Mouse (Mus musculus) megakaryocyte-erythroid progenitor cell, adult 5-6 weeks (primary cell): ENCODE results near the gene Clec2e. TPM values are rescaled to one million over a fixed set of nuclear protein-coding genes. Genes with fewer than 3 reads are reported as not detected.
"Not testable (repeated sequence)": the region's sequence is repeated elsewhere in the genome, so short reads cannot be mapped to it uniquely, and the experiment has no call there.

ENCODE experiments used
- ATAC-seq: replicated peaks from 2 replicates; pipeline ENCODE4 v1.8.0; 2016; ENCODE audit warnings: mild to moderate bottlenecking, inconsistent platforms; ENCODE audit not compliant: severe bottlenecking, poor library complexity, low FRiP score, low TSS enrichment
- total RNA-seq, 2 experiments: library from RNA; stranded (forward) in 1 of 2; stranded (reverse) in 1 of 2; fragments of 200-1000, 215-1000 nt in 1 of 2; fragments of >200 nt in 1 of 2; fragmentation: Nextera tagmentation in 1 of 2; gene quantifications; 2 replicates each; pipeline ENCODE4 v1.2.3; 2014 to 2017

The Clec2e gene
- total RNA-seq (2014; fragmentation: Nextera tagmentation) (not detected in 2 replicates), total RNA-seq (2017) (not detected in 2 replicates)

- ATAC-seq = not testable (repeated sequence)
These were observed at the start of gene Clec2e for GRCm38 (mm10) chr6:129100794-129101193. Gene Clec2e, minus strand, starts transcription at chr6:129100913.

GRCm38 (mm10) chr6:129146812-129147211 lies 46.1 kb upstream of the Clec2e start:
- no peak for ATAC-seq

- no peak for ATAC-seq
These were observed 32.1 kb upstream of the Clec2e start for GRCm38 (mm10) chr6:129132604-129133341.

DNA sequence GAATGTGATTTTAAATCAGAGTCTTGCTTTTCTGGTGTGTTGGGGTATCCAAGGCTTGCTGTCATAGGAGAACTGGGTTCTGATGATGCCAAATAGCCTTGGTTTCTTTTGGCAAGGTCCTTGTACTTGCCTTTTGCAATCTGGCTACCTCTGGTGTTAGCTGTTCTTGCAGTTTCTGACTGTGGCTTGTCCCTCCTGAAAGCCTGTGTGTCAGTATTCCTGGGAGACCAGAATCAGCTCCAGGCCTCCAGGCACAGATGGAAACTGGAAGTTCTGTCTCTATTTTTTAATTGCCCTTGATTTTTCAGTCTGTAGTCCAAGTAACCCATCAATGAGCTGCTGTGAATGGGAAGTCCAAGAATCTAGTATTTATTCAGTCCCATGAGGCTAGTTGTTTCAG lies 26.1 kb upstream of the Clec2e start:
- ATAC-seq = no peak

DNA sequence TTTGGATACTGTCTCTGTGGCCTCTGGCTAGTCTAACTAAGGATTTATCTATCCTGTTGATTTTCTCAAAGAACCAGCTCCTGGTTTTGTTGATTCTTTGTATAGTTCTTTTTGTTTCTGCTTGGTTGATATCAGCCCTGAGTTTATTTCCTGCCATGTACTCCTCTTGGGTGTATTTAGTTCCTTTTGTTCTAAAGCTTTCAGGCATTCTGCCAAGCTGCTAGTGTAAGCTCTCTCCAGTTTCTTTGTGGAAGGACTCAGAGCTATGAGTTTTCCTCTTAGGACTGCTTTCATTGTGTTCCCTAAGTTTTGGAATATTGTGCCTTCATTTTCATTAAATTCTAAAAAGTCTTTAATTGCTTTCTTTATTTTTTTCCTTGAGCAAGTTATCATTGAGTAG lies 23.8 kb upstream of the Clec2e start:
- ATAC-seq = not testable (repeated sequence)

DNA sequence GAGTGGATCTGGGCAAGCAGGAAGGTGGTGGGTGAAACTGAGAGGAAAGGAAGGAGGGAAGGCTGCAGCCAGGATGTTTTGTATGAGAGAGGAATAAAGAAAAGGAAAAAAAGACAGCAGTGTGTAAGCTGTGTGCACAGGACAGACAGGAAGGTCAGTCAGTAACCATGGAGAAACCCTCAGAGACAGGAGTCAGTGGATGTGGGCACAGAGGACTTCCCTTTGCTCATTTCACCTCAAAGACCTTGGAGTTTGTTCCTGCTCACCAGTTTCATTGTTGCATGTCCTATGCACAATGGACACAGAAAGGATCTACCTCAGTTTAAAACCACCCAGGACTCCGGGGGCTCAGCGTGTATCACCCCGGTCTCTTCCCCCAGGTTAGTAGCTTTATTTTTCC lies 15.5 kb upstream of the Clec2e start:
- no peak for ATAC-seq

DNA sequence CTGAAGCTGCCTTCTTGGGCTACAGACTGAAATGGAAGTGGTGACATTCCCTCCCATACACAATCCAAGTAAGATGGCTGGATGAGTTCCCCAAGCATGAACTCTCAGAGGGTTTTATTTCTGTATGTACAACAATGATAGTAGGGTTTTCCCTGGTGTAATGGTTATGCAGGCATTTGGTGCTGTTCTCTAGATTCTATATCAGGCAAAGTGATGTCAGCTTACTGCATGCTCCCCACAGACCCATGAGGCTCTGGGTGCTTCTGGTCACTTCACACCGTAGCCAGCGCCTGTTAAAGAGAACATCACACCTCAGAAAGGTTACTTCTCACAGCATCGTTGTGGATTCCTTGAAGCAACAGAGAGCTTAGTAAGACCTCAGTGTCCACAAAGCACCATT lies 13.5 kb upstream of the Clec2e start:
- ATAC-seq = not testable (repeated sequence)

GRCm38 (mm10) chr6:129113769-129114168 lies 13.1 kb upstream of the Clec2e start:
- no peak for ATAC-seq

- no peak for ATAC-seq
These were observed 12.4 kb upstream of the Clec2e start for GRCm38 (mm10) chr6:129113030-129113673.

- no peak for ATAC-seq
These were observed 11.8 kb upstream of the Clec2e start for GRCm38 (mm10) chr6:129112526-129112925.

- ATAC-seq = no peak
These were observed 7.2 kb upstream of the Clec2e start for GRCm38 (mm10) chr6:129107916-129108315.

DNA sequence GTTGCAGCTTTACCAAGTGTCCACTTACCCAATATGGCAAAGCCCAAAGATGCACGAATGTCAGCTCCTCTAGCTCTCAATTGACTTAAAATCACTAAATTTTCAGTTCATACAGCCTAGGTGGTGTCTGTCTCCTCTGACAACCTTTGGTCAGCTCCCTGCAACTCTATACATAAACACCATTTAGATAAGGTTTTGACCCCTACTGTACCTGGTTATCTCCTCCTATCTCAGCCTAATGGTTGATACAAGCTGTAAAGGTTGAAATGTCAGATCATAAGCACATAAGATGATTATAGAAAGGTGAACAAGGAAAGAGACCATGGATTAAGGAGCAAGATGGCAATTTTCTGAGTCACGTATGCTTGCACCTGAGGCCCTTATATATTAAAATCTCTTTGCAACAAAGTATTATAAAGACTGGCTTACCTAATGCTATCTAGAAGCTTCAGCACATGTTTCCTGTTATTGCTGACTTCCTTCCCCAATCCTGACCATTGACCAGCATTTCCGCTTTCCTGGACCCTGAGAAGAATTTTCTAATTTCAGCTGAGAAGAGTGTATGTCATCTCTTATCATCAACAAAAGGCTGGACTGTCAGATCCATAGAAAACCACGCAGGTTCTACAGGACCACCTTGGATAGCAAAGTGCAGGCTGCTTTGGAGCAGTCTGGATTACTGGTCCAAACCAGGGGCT lies 2.3 kb upstream of the Clec2e start:
- ATAC-seq = no peak

GRCm38 (mm10) chr6:129101604-129102003 lies 891 bp upstream of the Clec2e start:
- no peak for ATAC-seq

DNA sequence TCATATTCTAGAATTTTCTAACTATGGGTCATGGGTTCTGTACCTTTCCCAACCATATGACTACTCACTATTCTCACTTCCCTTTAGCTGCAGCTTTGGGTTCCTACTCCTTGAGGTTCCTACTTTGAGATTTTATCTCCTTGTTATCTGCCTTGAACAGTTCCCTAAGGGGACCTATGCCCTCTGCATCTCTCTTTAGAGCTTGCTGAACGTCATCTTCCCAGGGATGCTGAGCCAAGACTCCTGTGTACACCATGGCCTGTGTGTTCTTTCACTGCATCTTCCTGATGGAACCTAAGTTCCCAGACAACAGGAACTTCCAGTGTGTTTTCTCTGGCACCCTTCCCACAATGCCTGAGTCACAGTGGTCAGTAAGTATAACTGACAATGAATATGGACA lies 2.8 kb downstream of the Clec2e start:
- 0 out of 2 replicates have a peak, but pooled peaks have one; percentile 28 for ATAC-seq

DNA sequence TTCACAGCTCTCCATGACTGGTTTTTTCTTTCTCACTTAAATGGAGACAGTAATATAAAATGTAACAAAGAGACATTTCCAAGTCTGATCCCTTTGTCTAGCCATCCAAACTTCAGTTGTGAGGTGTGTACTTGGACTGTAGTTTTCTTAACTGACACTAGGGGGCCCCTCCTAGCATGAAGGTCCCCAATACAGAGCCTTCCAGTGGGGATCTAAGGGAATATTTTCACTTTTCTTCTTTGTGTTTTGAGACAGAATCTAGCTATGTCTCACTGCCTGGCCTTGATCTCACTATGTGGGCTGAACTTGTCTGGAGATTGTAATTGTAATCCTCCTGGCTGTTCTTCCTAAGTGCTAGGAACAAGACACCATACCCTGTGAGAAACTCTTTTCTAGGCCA lies 5.5 kb downstream of the Clec2e start:
- peak; percentile 86 for ATAC-seq

DNA sequence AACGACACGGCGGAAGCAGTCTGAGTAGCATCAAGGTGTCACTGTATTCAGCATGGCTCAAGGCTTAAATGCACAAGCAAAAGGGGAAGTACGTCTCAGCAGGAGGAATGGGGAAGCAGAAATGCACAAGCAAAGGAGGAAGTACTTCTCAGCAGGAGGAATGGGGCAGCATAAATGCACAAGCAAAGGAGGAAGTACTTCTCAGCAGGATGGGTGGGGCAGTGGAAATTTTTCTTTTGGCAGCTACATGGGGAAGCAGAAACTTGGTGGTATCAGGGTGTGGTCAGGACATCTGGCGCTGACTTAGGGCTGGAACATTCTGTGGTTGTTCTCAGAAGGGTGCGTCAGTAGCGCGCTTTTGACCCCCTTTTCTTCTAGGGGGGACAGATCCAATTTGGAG lies 12.1 kb downstream of the Clec2e start:
- not testable (repeated sequence) for ATAC-seq

- ATAC-seq = 0 out of 2 replicates have a peak, but pooled peaks have one; percentile 44
These were observed 12.6 kb downstream of the Clec2e start for GRCm38 (mm10) chr6:129088161-129088560.

DNA sequence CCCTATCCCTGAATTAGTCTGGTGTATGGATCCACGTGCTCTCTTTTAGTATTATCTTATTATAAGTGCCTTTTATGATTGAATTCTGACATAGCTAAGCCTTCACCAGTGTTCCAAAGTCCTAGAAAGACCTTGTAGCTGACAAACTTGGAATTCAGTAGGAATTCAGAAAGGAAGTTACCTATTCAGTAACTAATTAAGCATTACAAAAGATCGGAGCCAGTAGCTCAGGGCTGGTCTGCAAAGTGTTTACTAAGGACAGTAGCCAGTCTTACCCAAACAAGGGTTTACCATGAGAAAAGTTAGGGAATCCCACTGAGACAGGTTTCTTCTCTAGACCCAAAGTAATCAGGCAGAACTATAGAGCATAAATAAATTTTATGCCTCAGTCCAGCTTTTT lies 14.7 kb downstream of the Clec2e start:
- ATAC-seq = not testable (repeated sequence)

GRCm38 (mm10) chr6:129085098-129085497 lies 15.6 kb downstream of the Clec2e start:
- no peak for ATAC-seq

DNA sequence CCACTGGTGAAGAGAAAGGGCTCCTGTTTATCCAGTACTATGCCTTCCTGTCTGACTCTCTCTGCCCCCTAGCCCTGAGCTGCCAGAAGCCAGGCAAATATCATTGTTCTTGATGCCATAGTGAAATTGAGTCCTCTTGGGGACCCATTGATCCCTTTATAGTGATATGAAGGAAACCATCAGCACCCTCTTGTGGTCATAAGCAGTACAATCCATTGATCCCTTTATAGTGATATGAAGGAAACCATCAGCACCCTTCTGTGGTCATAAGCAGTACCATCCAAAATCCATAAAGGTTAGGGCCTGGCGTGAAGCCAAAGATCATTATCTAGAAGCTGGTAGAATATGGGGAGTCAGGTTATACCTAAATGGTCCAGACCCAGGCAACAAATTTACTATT lies 33.7 kb downstream of the Clec2e start:
- ATAC-seq = peak; percentile 100
